Mouse (Mus musculus) kidney, adult 11 months (tissue): Measurements from ENCODE around the gene Ap1g1.
A peak's percentile ranks its signal among the peaks of the same experiment; 100 is the strongest.
"Not testable (repeated sequence)": the region's sequence is repeated elsewhere in the genome, so short reads cannot be mapped to it uniquely, and the experiment has no call there.

ENCODE experiments used
- DNase-seq: peaks from one replicate; pipeline ENCODE4 v3.0.0; 2022

The Ap1g1 gene

DNA sequence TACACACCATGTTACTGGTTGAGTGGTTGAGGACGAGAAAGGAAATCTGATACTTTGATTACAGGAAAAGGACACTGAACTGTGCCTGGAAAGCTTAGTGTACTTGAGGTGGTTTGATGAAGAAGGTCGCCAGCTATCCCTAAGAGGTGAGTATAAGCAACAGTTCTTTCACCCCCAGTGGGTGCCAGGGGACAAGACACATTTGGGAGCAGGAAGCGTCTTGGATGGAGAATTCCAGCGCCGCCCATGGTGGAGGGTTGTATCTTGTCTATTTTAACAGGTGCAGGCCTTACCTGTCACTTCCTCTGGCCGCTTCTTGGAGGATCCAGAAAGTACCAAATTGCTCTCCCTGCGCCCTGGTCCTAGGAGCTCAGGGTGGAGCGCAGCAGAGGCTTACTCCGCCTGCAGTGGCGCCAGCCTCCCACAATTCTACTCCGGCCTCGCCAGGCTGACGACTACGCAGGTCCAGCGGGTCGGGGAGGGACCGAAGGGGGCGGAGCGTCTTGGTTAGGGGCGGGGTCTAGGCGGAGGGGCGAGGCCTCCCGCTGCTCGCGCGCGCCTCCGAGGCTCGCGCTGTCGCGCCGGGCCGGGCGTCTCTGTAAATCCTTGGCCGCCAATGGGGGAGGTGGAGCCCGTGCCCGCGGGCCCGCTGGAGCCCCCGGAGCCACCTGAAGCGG lies 89.8 kb downstream of the Ap1g1 start, which contains the start of gene Phlpp2:
Phlpp2 (plus strand) TSS at position 540 of the 677 bp plus-strand sequence.
- DNase-seq: peak; percentile 93

DNA sequence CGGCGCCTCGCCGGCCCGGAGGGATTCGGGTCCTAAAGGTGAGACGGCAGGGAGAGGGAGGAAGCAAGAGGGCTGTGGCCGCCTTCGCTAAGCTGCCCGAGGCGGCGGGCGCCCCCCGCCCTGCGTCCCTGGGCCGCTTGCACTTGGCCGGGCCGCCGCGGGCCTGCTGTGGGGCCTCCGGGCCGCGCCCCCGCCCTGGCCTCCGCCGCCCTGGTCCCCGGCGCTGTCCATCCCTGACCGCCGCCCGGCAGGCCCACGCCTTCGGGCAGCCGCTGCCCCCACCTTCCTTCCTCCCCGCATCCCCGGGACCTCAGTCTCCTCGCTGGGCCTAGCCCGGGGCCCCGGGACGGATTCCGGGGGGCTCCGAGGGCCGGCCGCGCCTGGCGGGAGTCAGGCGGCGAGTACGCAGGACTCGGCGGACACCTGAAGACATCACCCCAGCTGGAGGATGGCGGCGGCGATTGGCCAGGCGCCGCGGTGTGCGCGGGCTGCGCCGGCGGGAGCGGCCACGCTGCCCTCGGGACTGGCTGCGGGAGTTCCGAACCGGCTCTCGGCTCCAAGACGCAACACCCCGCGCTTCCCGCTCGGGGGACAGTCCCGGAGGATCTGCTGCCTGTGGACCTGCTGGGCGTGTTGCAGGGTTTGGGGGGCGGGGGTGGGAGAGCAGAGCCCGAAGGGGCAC lies 90.5 kb downstream of the Ap1g1 start:
- no peak for DNase-seq

DNA sequence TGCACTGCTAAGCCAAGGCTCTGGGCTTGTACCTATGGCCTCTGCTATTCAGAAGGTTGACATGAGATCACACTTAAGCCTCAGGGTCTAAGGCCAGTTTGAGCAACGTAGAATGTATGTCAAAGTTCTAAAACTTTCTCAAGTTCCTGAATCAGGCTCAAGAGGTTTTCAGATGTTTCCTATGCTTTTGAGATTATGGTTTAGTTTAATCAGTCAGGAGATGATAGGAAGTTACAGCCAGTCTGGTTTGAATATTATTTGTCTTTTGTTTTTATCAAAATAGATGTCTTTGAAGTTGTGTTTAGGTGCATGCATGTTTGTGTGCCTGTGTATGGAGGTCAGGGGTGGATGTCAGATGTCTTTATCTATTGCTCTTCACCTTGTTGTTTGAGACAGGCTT lies 92.7 kb downstream of the Ap1g1 start:
- no peak for DNase-seq

DNA sequence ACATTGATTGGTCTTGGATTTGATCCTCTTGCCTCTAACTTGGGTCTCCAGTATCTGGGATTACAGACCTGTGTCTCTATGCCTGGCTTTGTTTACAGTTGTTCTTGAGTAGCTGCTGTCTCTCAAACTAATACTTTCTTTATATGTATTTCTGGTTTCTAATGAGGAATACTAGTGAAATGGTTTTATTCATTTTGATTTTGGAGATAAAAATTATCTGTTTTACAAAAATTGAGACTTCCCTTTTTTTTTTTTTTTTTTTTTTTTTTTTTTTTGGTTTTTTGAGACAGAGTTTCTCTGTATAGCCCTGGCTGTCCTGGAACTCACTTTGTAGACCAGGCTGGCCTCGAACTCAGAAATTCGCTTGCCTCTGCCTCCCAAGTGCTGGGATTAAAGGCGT lies 95.4 kb downstream of the Ap1g1 start:
- not testable (repeated sequence) for DNase-seq

DNA sequence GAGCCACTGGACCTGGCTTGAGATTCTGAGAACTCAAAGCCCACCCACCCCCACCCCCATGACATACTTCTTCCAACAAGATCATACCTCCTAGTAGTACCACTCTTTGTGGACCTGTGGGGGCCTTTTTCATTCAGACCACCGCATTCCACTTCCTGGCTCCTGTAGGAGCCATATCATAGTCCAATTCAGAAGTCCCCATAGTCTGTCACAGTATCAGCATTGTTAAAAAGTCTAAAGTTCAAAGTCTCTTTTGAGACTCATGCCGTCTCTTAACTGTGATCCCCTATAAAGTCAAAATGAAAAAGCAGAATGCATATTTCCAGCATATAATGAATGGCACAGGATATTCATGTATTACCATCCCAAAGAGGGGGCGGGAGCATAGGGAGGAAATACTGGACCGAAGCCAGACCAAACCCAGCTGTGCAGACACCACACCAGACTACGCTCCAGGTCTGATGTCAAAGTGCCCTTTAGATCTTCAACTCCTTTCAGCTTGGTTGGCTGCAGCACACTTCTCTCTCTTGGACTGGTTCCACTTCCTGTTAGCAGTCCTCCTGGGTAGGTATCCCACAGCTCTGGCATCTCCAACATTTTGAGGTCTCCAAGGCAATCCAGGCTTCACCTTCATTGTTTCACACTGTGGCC lies 101.8 kb downstream of the Ap1g1 start:
- DNase-seq: peak; percentile 40

DNA sequence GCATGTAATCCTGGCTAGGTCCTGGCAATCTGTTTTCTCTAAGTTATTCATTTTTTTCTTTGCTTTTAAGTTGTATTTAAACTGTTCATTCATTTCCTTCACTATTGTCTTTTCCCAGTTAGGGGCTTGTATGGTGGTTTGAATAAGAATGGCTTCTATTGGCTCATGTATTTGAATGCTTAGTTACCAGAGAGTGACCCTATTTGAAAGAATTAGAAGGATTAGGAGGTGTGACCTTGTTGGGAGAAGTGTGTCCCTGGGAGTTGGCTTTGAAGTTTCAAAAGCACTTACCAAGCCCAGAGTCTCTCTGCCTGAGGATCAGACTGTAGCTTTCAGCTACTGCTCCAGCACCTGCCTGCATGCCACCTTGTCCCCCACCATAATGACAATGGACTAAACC lies 106.9 kb downstream of the Ap1g1 start:
- no peak for DNase-seq

DNA sequence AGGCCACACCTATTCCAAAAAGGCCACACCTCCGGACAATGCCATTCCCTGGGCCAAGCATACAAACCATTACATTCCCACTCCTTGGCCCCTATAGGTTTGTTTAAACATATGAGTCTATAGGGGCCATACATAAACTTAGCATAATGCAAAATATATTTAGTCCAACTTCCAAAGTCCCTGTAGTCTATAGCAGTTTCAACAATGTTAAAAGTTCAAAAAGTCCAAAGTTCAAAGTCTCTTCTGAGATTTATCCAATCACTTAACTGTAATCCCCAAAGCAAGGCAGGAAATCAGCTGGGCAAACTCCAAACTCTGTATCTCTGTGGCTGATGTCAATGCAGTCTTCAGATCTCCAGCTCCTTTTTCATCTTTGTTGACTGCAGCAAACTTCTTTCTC lies 110.9 kb downstream of the Ap1g1 start:
- DNase-seq: no peak

DNA sequence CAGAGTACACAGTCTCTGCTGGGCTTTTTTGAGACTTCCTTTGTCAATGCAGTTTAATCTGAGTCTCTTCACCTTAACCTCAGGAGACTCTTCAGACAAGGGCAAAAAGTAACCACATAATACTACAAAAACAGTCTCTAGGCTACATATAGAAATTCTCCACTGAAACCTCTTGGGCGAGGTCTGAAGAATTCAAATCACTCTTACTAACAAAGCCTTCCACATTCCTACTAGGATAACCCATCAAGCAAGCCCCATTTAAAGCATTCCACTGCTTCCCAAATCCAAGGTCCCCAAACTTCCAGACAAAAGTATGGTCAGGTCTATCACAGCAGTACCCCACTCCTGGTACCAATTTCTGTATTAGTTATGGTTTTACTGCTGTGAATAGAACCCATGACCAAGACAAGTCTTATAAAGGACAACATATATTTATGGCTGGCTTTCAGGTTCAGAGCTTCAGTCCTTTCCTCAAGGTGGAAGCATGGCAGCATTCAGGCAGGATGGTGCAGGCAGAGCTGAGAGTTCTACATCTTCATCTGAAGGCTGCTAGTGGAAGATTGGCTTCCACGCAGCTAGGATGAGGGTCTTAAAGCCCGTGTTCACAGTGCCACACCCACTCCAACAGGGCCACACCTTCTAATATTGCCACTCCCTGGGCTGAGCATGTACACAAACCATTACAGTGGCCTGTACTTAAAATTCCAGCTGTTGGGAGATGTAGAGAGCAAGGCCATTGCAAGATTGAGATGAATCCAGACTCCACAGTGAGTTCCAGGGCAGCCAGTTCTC lies 112.6 kb downstream of the Ap1g1 start:
- no peak for DNase-seq

DNA sequence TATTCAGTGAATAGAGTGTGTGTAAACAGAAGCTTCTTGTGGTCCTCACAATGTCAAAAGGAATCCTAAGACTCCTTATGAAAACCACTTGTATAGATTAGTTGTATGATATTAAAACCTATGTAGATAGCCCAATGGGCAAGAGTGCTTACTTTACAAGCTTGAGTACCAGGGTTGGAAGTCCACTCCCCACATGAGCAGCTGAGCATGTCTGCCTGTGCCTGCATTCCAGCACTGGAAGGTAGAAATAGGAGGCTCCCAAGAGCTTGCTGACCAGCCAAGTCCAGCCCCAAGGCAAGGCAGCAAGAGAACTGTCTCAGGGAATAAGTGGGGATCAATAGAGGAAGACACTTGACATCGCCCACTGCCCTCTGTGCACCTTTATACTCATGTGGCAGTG lies 116.3 kb downstream of the Ap1g1 start:
- DNase-seq: peak; percentile 5

DNA sequence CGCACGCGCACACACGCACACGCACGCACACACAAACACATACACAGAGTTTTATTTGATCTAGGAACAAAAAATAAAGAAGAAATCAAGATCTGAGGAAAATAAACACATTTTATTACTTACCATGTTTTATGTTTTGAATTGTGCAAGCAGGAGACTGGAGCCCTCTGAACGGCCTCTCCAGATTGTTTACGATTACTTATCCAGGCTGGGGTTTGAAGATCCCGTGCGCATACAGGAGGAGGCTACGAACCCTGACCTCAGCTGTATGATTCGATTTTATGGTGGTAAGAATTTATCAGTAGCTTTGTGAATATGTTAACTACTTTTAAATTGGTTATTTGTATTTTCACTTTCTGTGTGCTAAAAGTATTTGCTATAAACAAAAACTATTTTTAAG lies 117.0 kb downstream of the Ap1g1 start:
- no peak for DNase-seq

DNA sequence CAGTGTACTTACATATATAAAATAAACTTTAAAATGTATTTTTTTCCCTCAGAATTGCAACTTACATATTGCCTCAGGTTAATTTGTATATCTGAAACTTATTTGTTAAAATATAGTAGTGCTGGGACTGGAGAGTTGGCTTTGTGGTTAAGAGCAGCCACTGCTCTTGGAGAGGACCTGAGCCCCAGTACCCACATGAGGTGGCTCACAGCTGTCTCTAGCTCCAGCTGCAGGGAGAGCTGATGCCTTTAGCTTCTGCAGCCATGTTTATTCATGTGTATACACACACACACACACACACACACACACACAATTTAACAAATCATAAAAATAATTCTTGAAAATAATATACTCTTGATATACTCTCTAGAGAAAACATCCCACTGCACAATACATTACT lies 124.0 kb downstream of the Ap1g1 start:
- DNase-seq: no peak

DNA sequence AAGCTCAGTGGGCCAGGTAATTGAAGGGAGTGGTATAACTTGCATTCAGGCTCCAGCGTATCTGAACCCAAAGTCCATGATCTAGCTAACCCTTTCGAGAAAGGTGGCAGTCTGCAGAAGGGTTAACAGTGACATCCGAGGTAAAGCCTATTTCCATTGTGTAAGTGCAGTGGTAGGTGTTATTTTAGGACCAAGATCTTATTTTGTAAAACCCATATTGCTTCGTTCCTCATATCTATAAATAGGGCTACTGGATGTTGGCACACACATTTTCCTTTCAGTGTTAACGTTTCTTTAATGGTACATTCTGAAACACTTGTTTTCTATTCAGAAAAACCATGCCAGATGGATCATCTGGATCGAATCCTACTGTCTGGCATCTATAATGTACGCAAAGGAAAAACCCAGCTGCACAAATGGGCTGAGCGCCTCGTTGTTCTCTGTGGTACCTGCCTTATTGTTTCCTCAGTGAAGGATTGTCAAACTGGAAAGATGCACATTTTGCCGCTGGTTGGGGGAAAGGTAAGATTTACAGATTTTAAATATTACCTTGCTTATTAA lies 125.6 kb downstream of the Ap1g1 start:
- DNase-seq: no peak

DNA sequence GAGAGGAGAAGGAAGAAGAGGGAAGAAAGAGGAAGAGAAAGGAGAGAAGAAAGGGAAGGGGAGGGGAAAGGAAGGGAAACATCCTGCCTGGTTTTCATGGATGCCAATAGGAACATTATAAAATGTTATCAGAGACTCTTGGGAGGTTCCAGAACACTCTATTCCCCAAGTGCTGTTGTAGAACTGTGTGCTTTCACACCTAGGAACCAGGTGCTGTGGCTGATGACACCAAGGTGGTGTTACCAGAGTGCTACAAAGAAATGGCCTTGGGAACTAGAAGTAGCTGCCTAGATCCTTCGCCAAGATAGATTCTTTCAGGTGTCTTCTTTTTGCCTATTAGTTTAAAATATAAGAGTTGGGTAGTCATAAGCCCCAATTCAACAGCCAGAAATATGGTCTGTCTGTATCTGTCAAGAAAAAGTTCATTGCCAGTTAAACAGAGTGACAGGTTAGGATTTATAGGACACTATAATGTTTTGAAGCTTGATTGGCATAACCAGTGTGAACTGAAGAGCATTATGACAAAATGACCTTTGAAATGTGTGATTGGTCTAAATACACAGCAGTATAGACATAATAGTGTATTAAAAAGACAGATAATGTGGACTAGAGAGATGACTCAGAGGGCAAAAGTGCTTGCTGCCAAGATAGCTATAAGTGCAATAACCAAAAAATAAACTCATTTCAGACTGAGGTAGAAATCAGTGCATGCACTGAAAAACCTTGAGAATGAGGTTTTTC lies 126.7 kb downstream of the Ap1g1 start:
- DNase-seq: no peak

DNA sequence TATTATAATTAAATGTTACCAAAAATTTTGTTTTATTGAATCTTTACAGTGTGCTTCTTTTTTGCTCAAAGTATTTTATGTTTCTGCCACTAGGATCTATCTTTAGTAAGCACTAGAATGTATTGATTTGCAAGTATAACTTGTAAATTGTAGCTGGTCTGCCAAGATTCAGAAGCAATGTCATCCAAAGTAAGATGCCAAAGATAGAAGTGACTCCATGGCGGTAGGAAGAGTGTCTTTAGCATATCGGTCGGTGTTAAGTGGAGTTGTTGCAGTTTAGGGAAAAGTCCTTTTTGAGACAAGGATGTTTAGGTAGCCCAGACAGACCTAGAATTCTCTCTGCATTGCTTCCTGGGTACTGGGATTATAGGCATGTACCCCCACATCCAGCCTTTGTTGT lies 128.6 kb downstream of the Ap1g1 start:
- DNase-seq: no peak

DNA sequence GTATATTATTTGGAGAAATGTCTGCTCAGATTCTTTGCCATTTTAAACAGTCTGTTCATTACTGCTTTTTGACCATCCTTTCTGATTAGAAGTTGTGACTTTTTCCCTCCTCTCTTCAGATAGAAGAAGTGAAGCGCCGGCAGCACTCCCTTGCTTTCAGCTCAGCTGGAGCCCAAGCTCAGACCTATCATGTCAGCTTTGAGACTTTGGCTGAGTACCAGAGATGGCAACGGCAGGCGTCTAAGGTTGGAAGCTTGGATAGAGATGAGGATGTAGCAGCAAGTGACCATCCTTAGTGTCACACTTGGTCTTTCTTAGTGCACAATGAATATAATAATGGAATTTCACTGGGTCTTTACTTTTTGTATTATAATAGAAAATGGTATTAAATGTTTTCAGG lies 129.0 kb downstream of the Ap1g1 start:
- DNase-seq: no peak
